13 mouse cellular contexts compared by ENCODE assay signal in genomic region chr12:82409686-82410472, GRCm38 (mm10).
A peak's percentile ranks its signal among the peaks of the same experiment; 100 is the strongest.
DNase-seq lines count a peak whose midpoint lies in the region; ATAC-seq and TF ChIP-seq lines count a peak whose summit lies in the region.
"Had no signal": no experiment of that assay in that cellular context is flagged by ENCODE, and none has a peak within 500 bp of the region (broad histone marks: within the 10 kb centered on the region; RNA-seq: fewer than 3 reads in every experiment).

No protein-coding gene starts in this region.

- H3K36me3 ChIP-seq in neural tube, embryonic 15.5 days, result 0 out of 2 replicates have a peak, but pooled peaks cover 2% of the 10 kb centered on the region

- no peaks in the 10 kb centered on the region for H3K27me3 ChIP-seq in neural tube, embryonic 15.5 days (replicated peaks)
- H3K27me3 ChIP-seq: limb, embryonic 15.5 days had no signal

- peak; percentile 55 for ATAC-seq in frontal cortex, adult (ENCODE audit: low TSS enrichment)
- no peak for ATAC-seq in neural tube, embryonic 15.5 days (ENCODE audit: low FRiP score)
- ATAC-seq: inflammation-experienced regulatory T-cells, adult 6 months; liver, postnatal 0 days had no signal

- H3K4me2 ChIP-seq in neural tube, embryonic 15.5 days, result no peak overlapping the region
- H3K4me2 ChIP-seq: limb, embryonic 15.5 days had no signal

- no peak overlapping the region for H3K4me3 ChIP-seq in layer of hippocampus, adult 2 months
- no peak overlapping the region for H3K4me3 ChIP-seq in neural tube, embryonic 15.5 days (replicated peaks)
- H3K4me3 ChIP-seq: limb, embryonic 15.5 days; midbrain, embryonic 10.5 days had no signal

- no peak for TF ChIP-seq CTCF in layer of hippocampus, adult 2 months (conservative IDR thresholded peaks at IDR 0.05)

- peak overlapping the region; percentile 60 for H3K27ac ChIP-seq in layer of hippocampus, adult 2 months
- H3K27ac ChIP-seq in neural tube, embryonic 15.5 days (replicated peaks), result no peak overlapping the region
- H3K27ac ChIP-seq: limb, embryonic 15.5 days; midbrain, embryonic 10.5 days had no signal

- no peak overlapping the region for H3K9ac ChIP-seq in neural tube, embryonic 15.5 days (replicated peaks)
- H3K9ac ChIP-seq: limb, embryonic 15.5 days; liver, postnatal 0 days had no signal

- 61% methylated on average over 7 of the region's 7 CpGs for WGBS in neural tube, embryonic 15.5 days

- peaks cover 17% of the 10 kb centered on the region for H3K4me1 ChIP-seq in neural tube, embryonic 15.5 days

- no peaks in the 10 kb centered on the region for H3K9me3 ChIP-seq in neural tube, embryonic 15.5 days (replicated peaks)
- H3K9me3 ChIP-seq: limb, embryonic 15.5 days; midbrain, embryonic 10.5 days had no signal

- DNase-seq in frontal cortex, postnatal 25 days (ENCODE audit: low spot score in 2 of 2), result no peak
- DNase-seq in layer of hippocampus, adult 2 months (ENCODE audit: low spot score in 2 of 2), result no peak
- DNase-seq in layer of hippocampus, postnatal 14 days (ENCODE audit: low spot score in 2 of 2), result no peak
- DNase-seq in retina, embryonic 14.5 days (ENCODE audit: low spot score), result peak; percentile 9
- DNase-seq in retina, postnatal 1 day, result no peak
- DNase-seq: cerebellum, adult 2 months; gastrocnemius, postnatal 36 days; liver, postnatal 0 days had no signal
